Mouse (Mus musculus) urinary bladder, postnatal 14 days (tissue): Measurements from ENCODE around the gene Fank1.

Source experiments
- DNase-seq: peaks from one replicate; pipeline ENCODE4 v3.0.0; 2021; ENCODE audit warnings: low spot score

Fank1 gene

DNA sequence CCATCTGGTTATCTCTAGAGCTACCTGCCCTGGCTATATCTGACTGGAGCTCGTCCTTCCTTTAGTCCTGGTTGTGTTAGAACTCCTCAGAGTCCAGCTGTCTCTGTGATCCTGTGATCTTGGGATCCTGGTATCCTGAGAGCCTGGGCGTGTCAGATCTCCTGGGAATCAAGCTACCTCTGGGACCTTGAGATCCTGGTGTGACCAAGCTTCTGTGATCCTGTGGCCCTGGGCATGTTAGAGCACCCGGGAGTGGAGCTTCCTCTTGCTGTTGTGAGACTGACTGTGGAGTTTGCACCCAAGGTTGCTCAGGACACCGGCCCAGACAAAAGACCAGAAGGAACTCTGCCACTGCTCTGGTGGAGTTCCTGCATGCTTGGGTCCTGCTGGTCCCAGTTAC is 122.7 kb downstream of the Fank1 start:
- DNase-seq, result no peak

DNA sequence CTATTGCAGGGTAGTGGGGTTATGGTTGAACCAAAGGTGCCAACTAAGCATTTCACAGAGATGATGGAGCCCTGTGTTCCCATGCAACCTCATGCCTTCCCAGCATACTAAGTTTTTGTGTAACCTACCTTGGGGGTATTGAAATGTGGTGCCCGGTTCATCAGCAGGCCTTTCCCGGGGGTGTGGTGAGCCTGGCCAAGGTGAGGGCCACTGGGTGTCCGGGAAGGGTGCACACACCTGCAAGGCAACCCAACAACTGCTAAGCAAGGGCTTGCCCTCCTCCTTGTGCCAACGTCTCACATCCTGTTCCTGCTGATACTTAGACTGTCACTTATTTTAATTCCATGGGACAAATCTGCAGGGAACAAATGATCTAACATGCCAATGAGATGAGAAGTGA is 132.3 kb downstream of the Fank1 start:
- no peak for DNase-seq

DNA sequence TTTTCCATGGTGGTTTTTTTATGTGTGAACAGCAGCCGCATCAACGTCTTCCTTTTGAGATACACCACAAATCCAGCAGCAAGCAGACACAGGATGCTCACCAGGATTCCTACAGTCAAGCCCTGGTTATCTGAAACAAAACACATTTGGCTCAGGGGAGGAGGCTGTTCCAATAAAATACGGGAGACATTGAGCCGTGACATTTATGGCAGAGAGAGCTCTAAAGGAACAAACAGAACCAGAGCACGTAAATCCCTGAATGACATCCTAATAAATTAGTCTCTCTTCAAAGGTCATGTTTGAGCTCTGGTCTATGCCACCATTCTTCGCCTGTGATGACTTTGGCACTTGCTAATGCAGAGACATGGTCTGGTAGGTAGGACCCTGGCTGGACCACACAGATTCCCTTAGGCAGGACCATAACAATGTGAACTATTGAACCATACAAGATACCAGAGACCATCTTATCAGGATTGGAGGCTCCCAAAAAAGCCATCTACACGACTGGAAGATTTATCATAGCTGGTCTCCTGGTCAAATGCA is 133.2 kb downstream of the Fank1 start:
- DNase-seq, result no peak

DNA sequence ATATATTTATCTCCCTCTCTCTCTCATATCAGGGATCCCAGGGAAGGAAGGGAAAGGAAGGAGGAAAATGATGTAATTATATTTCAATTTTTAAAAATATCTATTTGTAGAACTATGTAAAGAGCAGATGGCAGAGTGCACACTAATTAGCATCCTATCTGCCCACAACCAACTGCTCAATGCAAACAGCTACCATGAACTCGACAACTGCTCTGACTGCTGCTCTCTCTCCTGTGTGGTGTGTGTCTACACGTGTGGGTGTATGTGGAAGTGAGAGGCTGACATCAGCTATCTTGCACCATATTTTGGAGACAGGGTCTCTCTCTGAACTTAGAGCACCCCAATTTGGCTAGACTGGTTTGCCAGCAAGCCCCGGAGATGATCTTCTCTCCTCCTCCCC is 135.2 kb downstream of the Fank1 start:
- no peak for DNase-seq

DNA sequence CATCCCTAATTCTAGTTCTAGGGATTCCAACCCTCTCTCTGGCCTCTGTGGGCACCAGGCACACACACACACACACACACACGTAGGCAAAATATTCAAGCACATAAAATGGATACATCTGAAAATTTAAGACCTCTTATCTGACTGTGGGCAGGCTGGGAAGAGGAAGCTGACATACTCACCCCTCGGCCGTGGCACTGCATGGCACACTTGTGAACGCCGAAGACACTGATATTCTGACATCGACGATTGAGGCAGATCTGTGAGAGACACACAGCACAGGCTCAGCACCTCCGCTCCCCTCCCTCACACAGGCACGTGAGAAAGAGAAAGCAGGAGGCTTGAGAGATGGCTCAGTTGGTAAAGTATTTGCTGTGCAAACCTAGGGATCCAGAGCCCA is 139.6 kb downstream of the Fank1 start:
- DNase-seq, result no peak

DNA sequence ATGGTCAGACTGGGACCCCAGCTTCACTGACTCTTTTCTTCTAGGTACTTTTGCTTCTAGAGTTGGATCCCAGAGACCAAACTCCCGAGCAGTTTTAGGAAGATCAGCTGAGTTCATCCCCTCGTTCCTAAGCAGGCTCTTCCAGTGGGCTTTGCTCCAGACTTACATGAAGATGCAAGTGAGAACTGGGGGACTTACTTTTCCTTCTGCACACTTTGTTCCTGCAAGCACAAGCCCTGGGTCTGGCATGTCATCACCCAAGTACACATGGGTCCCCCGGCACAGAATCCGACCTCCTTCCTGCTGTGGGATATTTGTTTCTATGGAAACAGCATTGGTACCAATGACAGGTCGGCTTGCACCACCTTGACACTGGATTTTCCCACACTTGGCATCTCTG is 142.6 kb downstream of the Fank1 start:
- no peak for DNase-seq

DNA sequence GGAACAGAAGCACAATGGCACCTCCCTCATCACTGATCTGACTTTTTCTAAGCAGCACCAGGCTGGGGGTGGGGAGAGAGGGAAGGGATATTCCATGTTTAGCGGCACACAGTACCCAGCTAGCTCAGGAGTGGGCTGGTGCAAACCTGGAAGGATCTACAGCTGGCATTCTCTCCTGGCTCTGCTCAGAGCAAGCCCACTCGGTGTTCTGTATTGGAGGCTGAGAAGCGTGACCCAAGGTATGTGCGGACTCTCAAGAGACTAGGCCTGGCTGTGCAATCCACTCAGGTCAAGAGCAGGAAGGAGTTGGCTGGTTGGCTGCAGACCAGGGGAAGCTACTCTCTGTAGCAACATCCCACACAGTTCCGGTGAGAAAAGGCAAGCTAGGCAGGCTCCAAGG is 143.3 kb downstream of the Fank1 start:
- DNase-seq, result no peak

DNA sequence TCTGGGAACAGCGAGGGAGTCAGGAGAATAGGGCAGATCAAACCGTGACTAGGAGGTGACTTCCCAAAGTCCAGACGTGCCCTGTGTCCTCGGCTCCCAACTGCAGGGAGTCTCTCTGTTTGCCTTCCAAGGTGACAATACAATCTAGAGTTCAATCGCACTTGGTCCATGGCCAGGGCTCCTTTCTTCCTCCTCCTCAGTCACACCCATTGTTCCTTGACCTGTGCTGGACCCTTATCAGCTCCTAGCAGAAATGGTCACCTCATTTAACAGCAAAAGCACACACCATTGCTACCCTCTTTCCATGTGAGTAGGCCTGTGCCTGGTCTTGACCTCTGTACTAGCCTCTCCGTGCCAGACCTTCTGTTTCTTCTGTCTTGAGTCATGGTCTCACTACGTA is 144.1 kb downstream of the Fank1 start:
- no peak for DNase-seq

DNA sequence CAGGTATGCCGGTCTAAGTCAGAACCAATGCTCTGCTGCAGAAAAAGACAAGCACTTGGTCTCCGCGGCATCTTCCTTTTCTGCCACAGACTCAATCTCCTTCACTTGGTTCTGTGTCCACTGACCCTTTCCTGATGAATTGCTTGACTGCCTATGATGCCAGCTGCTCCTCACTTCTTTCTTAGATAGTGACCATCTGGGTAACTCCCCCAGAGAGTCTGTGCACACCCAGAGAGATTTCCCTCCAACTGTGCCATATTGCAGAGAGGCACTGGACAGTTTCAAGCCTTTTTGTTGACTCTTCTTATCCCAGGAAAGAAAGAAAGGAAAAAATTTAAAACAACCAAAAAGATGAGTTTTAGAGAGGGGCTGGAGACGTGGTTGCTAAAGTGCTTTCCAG is 144.6 kb downstream of the Fank1 start:
- DNase-seq, result no peak

DNA sequence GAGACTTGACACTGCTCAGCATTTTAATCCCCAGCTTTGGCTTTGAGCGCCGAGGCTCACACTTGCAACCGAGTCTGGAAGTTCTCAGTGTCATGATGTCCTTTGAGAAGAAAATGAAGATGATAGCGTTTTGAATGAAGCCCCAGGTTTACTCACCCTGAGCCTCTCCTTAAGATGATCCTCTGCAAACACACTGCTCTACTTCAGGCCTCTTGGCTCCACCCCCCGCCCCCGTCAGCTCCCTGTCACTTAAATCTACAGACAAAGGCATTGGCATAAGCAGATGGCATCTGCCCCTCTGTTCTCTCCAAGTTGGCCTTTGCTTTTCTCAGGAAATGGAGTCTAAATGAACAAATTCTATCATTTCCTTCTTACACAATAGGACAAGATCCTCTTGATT is 147.3 kb downstream of the Fank1 start:
- peak; percentile 28 for DNase-seq

DNA sequence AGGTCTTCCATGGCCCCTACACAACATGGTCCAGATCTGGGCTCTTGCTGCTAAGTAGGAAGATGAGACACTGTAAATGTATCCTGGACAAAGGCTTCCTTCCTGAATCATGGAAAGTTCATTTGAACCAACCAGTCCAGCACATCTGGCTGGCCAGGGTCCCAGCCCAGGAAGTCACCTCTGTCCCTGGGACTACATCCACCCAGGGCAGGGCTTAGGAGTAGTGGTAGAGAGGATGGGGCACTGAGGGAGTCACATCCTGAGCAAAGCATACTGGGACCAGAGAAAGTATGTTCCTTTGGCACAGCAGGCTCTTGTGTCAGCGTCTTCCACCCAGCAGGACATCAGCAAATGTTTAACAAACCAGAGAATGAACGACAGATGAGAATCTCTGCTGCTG is 149.1 kb downstream of the Fank1 start:
- DNase-seq, result no peak

DNA sequence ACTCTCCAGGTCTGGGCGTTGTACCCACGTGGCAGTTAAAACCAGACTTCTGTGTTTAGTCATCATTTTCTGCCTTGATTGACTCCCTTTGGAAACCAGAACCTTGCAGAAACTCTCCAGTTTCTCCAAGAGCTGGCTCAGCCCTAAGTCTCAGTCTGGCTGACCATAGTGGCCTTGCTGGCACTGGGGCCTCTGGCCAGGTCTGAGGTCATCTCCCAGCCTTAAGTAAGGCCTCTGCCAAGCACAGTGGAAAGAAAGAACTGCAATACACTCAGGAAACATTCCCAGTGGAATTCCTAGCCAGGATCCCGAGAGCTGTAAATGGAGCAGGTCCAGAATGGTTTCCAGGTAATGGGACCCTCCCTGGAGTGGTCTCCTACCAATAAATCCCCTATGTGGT is 152.3 kb downstream of the Fank1 start:
- no peak for DNase-seq
